Mouse (Mus musculus) embryo, embryonic 11 days (tissue): ENCODE data around the gene Dst.

ENCODE experiments used
- DNase-seq: peaks from one replicate; pipeline ENCODE4 v3.0.0-alpha.2; 2015

Gene Dst

GRCm38 (mm10) chr1:34104846-34105245, 196.8 kb downstream of the Dst start:
- DNase-seq, result peak; percentile 28

- peak; percentile 47 for DNase-seq
These were observed 198.6 kb downstream of the Dst start for GRCm38 (mm10) chr1:34106606-34107005.

GRCm38 (mm10) chr1:34107076-34107475, 199.1 kb downstream of the Dst start:
- DNase-seq, result no peak

- DNase-seq, result no peak
These were observed 201.7 kb downstream of the Dst start for GRCm38 (mm10) chr1:34109599-34110210.

GRCm38 (mm10) chr1:34110862-34111261, 202.8 kb downstream of the Dst start:
- DNase-seq, result no peak

- no peak for DNase-seq
These were observed 203.9 kb downstream of the Dst start for GRCm38 (mm10) chr1:34111954-34112353.

GRCm38 (mm10) chr1:34116444-34116843, 208.4 kb downstream of the Dst start:
- no peak for DNase-seq

- DNase-seq, result no peak
These were observed 209.0 kb downstream of the Dst start for GRCm38 (mm10) chr1:34117056-34117455.

- peak; percentile 50 for DNase-seq
These were observed 209.7 kb downstream of the Dst start for GRCm38 (mm10) chr1:34117709-34118108.

GRCm38 (mm10) chr1:34120066-34120465, 212.0 kb downstream of the Dst start:
- DNase-seq, result no peak

GRCm38 (mm10) chr1:34120602-34121001, 212.6 kb downstream of the Dst start:
- no peak for DNase-seq

- DNase-seq, result no peak
These were observed 213.4 kb downstream of the Dst start for GRCm38 (mm10) chr1:34121157-34122015.

- no peak for DNase-seq
These were observed 214.2 kb downstream of the Dst start for GRCm38 (mm10) chr1:34122198-34122597.

GRCm38 (mm10) chr1:34122905-34123304, 214.9 kb downstream of the Dst start:
- no peak for DNase-seq

GRCm38 (mm10) chr1:34123334-34123733, 215.3 kb downstream of the Dst start:
- no peak for DNase-seq

GRCm38 (mm10) chr1:34124376-34124775, 216.4 kb downstream of the Dst start:
- no peak for DNase-seq

GRCm38 (mm10) chr1:34125148-34125547, 217.1 kb downstream of the Dst start:
- no peak for DNase-seq

- no peak for DNase-seq
These were observed 219.9 kb downstream of the Dst start for GRCm38 (mm10) chr1:34127714-34128474.

- no peak for DNase-seq
These were observed 220.8 kb downstream of the Dst start for GRCm38 (mm10) chr1:34128796-34129195.

GRCm38 (mm10) chr1:34129691-34130090, 221.7 kb downstream of the Dst start:
- DNase-seq, result no peak

GRCm38 (mm10) chr1:34130804-34131203, 222.8 kb downstream of the Dst start:
- DNase-seq, result no peak

- no peak for DNase-seq
These were observed 224.8 kb downstream of the Dst start for GRCm38 (mm10) chr1:34132875-34133274.

GRCm38 (mm10) chr1:34135535-34135934, 227.5 kb downstream of the Dst start:
- no peak for DNase-seq
